Mouse (Mus musculus) 416B (cell line): ENCODE results near the gene Hcrtr2.
A peak's percentile ranks its signal among the peaks of the same experiment; 100 is the strongest.

Source experiments
- DNase-seq: peaks from one replicate; pipeline ENCODE4 v3.0.0; 2011; ENCODE audit warnings: low read depth

The Hcrtr2 gene

GRCm38 (mm10) chr9:76323756-76324155 lies at the start of gene Hcrtr2:
Gene Hcrtr2, minus strand, starts transcription at chr9:76323856.
- no peak for DNase-seq

DNA sequence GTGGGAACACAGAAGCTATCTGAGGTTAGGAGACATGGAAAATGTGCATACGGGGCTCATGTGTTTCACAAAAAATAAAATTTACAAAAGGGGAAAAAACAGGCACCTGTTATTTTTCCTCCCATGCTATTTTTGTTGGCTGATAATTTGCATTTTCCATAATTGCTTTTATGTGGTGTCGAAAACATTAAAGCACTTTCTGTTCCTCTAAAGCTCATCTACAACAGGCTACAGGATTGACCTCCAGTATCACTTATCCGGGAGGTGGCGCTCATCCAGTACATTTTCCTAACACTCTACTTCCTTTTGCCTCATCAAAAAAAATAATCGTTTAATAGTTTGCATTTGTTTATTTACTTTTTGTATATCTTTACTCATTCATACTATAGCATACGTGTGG lies 41.2 kb upstream of the Hcrtr2 start:
- DNase-seq, result no peak

DNA sequence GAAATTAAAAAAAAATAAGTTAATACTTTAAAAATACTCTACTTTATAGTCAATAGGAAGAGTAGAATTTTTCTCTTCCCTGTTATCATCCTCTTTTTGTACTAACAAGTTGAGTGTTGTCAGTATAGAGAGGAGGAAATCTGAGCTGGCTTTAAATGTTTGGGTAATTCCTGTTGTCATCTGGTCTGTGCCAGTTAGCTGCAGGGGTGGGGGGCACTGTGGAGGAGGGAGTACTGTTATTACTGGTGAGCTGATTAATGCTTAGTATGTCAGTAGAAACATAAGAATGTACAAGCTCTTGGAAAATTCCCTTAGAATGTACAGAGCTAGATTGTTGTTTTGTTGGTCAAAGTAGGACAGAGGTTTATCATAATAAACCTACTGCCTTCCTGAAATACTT lies 36.7 kb upstream of the Hcrtr2 start:
- DNase-seq, result no peak

DNA sequence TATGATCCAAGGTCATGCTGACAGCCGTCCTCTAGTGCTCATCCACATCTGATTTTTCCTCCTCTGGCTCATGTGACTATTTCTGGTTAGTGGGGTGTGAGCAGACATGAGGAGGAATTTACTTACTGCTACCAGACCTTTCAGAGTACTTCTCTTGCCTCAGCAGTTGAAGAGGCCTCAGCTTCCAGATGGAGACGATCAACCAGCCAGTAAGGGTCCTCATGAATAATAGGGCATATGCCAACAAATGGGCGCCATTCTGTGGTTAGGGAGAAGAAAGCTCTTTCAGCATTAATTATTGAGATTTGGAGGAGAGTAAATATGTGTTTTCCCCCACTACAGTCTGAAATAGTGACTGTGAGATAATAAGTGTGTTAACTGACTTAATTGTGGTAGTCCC lies 28.7 kb upstream of the Hcrtr2 start:
- no peak for DNase-seq

DNA sequence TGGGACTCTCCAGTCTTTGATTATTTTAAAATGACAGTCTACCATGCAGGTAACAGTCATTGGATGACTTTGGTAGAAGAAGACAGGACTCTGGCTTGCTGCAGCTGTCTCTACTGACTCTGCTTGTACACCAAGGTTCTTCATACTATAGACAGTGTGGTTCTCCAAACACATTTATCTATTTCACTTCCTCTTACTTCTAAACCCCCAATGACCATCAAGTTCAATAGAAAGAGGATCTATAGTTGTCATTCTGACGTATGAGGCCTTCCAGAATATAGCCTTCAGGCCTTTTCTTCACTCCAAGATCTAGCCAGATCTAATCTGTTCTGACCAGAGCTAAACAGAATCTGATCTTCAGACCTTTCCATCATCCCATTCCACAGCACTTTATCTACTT lies 23.6 kb upstream of the Hcrtr2 start:
- no peak for DNase-seq

DNA sequence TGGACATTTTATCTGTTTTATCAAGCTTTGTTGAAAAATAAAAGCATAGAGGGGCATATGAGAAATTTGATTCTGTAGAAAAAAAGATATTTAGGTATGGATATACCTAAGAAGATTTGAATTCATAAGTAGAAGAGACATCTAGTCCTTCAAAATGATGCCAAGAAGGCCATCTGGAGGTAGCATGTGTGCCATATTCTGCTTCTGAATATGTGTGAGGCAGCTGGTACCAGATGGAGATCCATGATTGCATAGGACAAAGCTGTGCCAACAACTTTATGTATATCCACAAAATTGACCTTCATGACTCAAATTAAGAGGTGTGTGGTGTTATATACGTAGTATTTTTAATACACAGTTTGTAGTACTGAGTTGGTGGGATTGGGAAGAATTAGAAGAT lies 7.4 kb upstream of the Hcrtr2 start:
- DNase-seq, result no peak

DNA sequence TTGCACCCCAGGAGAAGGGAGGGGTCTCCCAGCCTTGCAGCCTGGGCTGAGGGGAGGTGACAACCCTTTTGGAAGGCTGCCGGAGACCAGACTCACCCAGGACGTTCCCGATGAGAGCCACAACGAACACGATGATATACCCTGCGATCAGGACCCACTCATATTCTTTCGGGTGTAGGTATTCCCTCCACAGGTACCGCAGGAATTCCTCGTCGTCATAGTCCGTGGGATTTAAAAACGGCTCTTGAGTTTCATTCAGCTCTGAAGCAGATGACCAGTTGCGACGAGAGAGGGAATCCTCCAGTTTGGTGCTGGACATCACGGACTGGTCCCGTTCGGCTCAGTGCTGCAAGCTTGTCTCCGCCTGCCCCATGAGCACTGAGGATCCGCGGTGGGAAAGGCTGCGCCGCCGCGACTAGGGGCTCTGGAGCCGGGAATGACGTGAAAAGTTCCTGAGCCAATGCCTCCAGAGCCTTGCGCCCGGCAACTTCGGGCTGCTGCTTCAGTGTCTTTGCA lies 412 bp downstream of the Hcrtr2 start:
- DNase-seq, result no peak

DNA sequence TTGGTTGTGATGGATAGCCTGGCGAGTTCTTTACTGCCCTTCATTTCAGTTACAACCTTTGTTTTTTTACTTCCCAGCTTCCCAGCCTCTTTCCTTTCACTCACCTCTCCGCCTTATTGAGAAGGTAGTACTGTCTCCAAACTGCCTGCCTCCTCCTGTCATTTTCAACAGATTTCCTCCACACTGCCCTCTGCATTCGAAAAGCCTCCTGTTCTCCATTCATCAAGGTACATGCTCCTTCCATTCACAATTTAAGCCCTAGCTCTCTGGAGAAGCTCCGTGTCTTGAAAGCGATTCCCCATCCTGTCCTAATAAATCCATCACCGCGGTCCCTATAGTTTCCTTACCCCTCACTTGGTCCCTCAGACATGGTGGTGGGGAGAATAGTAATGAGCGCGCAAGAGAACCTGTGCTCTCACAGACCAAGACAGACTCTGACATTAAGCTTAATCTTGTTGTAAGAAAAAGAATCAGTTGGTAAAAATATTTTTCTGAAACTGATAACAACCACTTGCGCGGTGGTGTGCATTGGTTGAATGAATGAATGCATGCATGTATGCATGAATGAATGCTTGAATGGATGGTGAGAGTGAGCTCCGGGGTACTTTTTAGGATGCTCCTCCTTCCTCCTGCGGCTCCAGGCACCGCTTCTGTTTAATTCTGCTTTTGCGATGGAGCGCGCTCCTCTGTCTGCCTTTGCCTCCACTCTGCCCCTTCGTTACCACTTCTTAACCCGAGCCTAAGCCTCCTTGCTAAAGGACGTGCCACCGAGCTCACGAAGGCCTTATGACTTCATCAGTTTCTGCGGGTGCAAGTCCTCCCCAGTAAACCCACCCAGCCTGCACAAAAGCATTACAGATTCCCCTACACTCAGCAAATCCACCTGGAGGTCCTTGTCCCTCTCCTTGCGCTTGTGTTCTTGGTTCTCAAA lies 1.3 kb downstream of the Hcrtr2 start:
- no peak for DNase-seq

DNA sequence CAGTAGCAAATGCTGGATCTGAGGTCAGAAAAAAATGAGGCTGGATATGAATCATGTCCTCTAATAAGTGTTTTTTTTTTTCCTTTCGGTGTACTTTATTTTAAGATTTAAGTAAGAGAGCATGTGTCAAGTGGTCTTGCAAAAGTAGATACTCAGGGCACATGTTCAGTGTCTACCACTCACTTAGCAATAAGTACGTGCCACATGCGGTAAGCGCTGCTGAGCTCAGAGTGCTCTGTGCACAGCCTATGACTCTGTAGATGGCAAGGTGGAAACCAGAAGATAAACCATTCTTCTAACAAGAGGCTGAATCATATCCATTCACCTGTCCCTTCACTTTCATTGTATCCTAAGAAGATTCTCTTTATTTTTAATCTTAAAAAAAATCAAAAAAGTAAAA lies 2.1 kb downstream of the Hcrtr2 start:
- no peak for DNase-seq

GRCm38 (mm10) chr9:76320755-76321154 lies 2.9 kb downstream of the Hcrtr2 start:
- no peak for DNase-seq

DNA sequence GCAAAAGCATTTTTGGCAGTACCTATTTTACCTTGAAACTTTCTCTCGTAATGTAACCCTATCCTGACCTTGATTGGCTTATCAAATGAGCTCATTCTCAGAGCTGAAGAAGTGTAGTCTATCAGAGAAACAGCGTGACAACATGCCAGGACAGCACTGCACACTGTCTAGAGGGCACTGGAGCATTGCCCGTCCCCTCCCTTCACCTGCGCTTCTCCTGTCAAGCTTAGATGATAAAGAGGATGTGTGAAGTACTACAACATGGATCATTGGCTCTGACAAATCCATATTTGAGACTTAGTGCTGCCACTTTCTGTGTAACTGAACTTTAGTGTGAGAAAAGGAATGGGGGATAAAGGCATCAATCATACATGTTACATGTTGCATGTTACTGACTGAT lies 5.4 kb downstream of the Hcrtr2 start:
- DNase-seq, result no peak

DNA sequence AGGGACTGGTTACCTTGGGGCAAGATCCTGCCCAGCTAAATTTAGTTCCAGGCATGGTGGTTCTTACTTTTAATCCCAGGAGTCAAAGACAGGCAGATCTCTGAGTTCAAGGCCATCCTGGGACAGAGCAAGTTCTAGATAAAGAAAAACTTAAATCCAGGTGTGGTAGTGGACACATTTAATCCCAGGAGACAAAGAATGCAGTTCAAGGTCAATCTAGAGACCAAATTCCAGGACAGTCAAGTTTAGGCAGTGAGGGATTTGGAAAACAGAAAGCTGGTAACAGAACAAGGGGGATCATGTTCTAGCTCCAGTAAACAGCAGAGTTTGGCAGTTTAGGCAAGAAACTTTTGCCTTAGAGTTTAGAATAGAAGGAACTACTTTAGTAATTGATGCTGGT lies 8.6 kb downstream of the Hcrtr2 start:
- no peak for DNase-seq

- DNase-seq, result no peak
These were observed 9.7 kb downstream of the Hcrtr2 start for GRCm38 (mm10) chr9:76313921-76314320.

- no peak for DNase-seq
These were observed 11.4 kb downstream of the Hcrtr2 start for GRCm38 (mm10) chr9:76312221-76312620.

DNA sequence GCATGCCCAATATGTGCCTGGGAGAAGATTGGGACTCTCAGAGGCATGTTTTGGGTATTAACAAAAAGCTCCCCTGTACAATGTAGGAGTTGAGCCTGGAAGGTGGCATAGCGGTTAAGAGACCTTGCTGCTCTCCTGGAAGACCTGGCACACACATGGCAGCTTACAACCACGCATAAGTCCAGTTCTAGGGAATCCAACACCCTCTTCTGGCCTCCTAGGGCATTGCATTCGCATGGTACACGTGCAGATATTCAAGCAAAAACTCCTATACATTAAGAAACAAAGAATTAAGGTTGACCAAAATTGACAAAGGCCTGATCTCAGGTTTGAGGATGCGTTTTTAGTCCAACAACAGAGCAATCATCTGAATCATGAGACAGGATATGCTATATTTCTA lies 32.3 kb downstream of the Hcrtr2 start:
- no peak for DNase-seq

DNA sequence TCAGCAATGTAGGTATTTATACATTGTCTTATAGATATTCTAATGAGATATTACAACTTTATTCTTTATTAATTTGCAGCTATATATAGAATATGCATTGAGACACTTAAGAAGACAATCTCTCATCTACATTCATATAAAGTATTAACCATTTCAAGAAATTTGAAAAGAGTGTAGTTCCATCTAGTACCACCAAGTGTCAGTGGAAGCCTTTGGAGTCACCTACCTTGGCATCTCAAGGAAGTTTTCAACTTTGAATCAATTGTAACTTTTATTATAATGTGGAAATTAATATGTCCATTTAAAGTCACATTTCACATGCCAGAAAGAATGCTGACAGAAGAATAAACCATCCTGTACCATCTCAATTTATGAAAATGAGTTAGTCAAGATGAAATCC lies 52.8 kb downstream of the Hcrtr2 start:
- peak; percentile 16 for DNase-seq

DNA sequence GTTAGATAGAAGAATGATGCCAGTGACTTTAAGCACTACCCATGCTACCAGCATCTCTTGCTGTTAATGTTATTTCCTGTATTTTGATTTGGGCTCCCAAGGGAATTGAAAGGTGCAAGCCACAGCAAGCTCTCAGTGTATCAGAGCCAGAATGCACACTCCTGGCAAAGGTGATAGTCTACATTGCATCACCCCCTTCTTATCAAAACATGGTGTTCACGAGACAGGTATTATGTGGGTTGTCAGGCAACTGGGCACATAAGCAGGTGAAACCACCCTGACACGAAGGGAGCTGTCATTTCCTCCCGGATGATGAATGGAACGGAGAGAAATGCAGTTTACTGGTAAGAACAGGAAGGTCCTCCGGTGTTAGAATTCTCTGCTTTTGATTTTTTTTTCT lies 65.9 kb downstream of the Hcrtr2 start:
- no peak for DNase-seq

- no peak for DNase-seq
These were observed 71.1 kb downstream of the Hcrtr2 start for GRCm38 (mm10) chr9:76252544-76252943.

DNA sequence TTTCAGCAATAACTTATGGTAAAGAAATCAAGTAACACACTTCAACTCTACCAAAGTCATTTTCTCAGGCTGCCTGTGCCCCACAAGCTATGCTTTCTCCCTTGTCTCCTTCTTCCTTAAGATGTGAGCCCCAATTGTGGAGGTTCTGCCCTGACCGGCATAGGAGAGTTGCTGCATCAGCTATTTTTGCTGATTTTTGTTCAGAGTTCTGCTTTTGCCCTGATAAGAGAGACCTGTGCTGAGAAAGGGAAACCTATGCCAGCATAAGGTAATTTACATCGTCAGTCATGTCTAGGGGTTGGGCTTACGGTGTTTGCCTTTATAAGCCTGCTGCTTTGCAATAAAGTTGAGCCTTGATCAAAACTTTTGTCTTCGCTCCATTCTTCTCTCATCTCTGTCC lies 71.5 kb downstream of the Hcrtr2 start:
- DNase-seq, result no peak

DNA sequence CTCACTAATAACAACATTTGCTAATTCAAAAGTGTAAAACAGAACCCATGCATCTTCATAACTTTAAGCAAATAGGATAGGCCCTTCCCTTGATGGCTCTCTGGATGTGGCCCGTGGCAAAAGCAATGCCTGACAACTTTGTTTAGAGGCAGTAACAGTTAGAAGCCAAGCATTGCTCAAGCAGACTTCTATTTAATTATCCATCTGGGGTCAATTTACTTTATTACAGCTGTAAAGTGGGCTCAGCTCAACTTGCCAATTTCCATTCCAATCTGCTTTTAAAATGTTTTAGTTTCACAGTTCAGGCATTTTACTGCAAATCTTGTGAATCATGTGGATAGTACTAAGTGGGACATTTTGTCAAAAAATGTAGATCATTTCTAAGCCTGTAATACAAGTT lies 81.3 kb downstream of the Hcrtr2 start:
- no peak for DNase-seq

- DNase-seq, result no peak
These were observed 85.7 kb downstream of the Hcrtr2 start for GRCm38 (mm10) chr9:76237946-76238345.

DNA sequence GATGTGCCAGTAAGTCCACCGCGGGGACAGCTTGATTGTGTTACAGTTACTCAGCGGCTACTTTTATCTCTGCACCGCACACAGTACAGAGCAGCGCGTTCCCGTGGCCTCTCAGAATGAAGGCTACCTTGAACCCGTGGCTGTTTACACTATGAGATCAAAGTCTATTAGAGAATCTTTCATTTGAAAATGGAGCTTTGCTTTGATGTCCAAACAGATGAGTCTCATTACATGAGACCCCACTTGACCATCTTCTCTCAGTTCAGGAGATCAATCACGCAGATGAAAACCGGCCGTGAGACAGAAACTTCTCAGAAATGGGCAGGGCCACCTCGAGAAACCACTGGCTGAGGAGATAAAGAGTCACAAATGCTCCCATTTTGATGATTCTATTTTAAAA lies 86.4 kb downstream of the Hcrtr2 start:
- DNase-seq, result no peak

- DNase-seq, result peak; percentile 65
These were observed 87.0 kb downstream of the Hcrtr2 start for GRCm38 (mm10) chr9:76236626-76237025.

GRCm38 (mm10) chr9:76235945-76236503 lies 87.6 kb downstream of the Hcrtr2 start:
- no peak for DNase-seq
